Mouse (Mus musculus): ENCODE results near the gene Zmynd10.

DNA sequence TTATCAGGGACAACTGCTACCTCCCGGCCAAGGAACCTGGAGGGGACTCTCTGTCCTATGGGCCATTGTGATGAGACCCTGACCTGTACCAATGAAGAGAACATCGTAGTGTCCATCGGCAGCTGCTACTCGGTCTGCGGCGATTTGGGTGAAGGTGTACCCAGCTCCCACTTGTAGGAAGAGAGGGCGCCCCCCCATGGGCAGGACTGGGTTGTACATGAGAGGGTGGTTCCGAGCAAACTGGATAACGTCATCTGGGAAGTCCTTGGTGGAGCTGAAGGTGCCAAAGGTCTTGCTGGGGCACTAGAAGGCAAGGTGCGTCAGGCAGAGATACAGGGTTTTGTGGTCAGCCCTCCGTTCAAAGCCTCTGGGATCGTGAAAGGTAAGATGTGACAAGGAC is 53.6 kb downstream of the Zmynd10 start:
- peak; percentile 6; the same call in 1 of the 2 replicates for TF ChIP-seq CTCF (IDR thresholded peaks at IDR 0.05; ENCODE audit: low read depth)
- no peak for TF ChIP-seq EP300 (IDR thresholded peaks at IDR 0.05; ENCODE audit: low read depth)
